Mouse (Mus musculus): ENCODE measurements around the gene Cd9. TPM values are rescaled to one million over a fixed set of nuclear protein-coding genes. Genes with fewer than 3 reads are reported as not detected.

Cd9 gene
- polyA plus RNA-seq (2012), result 3.1 and 4.7 TPM in 2 replicates

GRCm38 (mm10) chr6:125494092-125494871, at the start of gene Cd9:
TSS of gene Cd9 (minus strand) at chr6:125494791.

Other genes starting within 250 kb of the Cd9 start
- not detected in 2 replicates for gene Tuba3a, start 208.7 kb downstream of the Cd9 start, polyA plus RNA-seq (2012)
- 116 and 137 TPM in 2 replicates for gene Ltbr, start 180.9 kb downstream of the Cd9 start, polyA plus RNA-seq (2012)
- gene Scnn1a, start 174.1 kb downstream of the Cd9 start, polyA plus RNA-seq (2012), result 17.2 and 30.5 TPM in 2 replicates
- 254 and 426 TPM in 2 replicates for gene Tnfrsf1a, start 145.4 kb downstream of the Cd9 start, polyA plus RNA-seq (2012)
- 0.06 and 0.13 TPM in 2 replicates for gene Plekhg6, start 114.0 kb downstream of the Cd9 start, polyA plus RNA-seq (2012)
- 7.4 and 15.0 TPM in 2 replicates for gene Vwf, start 52.0 kb upstream of the Cd9 start, polyA plus RNA-seq (2012)
- 0.02 TPM in 1 of 2 replicates, not detected in the other for gene Ano2, start 195.6 kb upstream of the Cd9 start, polyA plus RNA-seq (2012)